Mouse (Mus musculus) hindbrain, postnatal 0 days (tissue): ENCODE results near the gene Trappc6b. TPM values are rescaled to one million over a fixed set of nuclear protein-coding genes. Genes with fewer than 3 reads are reported as not detected.

ENCODE experiments used
- ATAC-seq: fragments of 200-750 bp; cut with Nextera tagmentation; 2 replicates; pipeline ENCODE4 v1.8.0; 2017; ENCODE audit warnings: mild to moderate bottlenecking, moderate TSS enrichment, moderate library complexity
- DNase-seq: peaks from one replicate; pipeline ENCODE4 v3.0.0-alpha.2; 2015; ENCODE audit warnings: low spot score
- H3K27ac ChIP-seq: fragments of 300-500 bp; sonication (generic); 2 replicates; pipeline ENCODE4 v1.5.1; 2014; ENCODE audit warnings: mild to moderate bottlenecking
- H3K27me3 ChIP-seq: fragments of 300-500 bp; sonication (generic); 2 replicates; pipeline ENCODE4 v1.6.1; 2014; ENCODE audit warnings: low read length, mixed read lengths; ENCODE audit not compliant: insufficient read depth
- H3K36me3 ChIP-seq: fragments of 300-500 bp; sonication (generic); 2 replicates; pipeline ENCODE4 v1.6.1; 2014; ENCODE audit warnings: low read length, mixed read lengths; ENCODE audit not compliant: insufficient read depth
- H3K4me1 ChIP-seq: fragments of 300-500 bp; sonication (generic); 2 replicates; pipeline ENCODE4 v1.6.1; 2014; ENCODE audit warnings: antibody characterized with exemption, low read length, mixed read lengths; ENCODE audit not compliant: insufficient read depth
- H3K4me2 ChIP-seq: fragments of 300-500 bp; sonication (generic); 2 replicates; pipeline ENCODE4 v1.6.1; 2014; ENCODE audit warnings: low read depth, mild to moderate bottlenecking, low read length, moderate library complexity, mixed read lengths
- H3K4me3 ChIP-seq: fragments of 300-500 bp; sonication (generic); 2 replicates; pipeline ENCODE4 v1.5.1; 2014; ENCODE audit warnings: low read length
- H3K9ac ChIP-seq: fragments of 300-500 bp; sonication (generic); replicated peaks from 2 replicates; pipeline ENCODE4 v1.6.1; 2014; ENCODE audit warnings: mild to moderate bottlenecking, low read length, moderate library complexity, mixed read lengths
- H3K9me3 ChIP-seq: fragments of 300-500 bp; sonication (generic); 2 replicates; pipeline ENCODE4 v1.6.1; 2016; ENCODE audit warnings: low read length, mixed read lengths
- CTCF ChIP-seq: IDR thresholded peaks from 2 replicates; pipeline ENCODE4 v1.5.1; 2016; ENCODE audit warnings: antibody characterized with exemption, control low read depth, low read depth
- WGBS: fragments of 180-500 bp; shearing (Covaris S2); extraction: QIAGEN DNeasy Blood & Tissue Kit; methylation state at CpG from one replicate; pipeline ENCODE4 v1.1.7; 2014; 5-methylcytosine and 5-hydroxymethylcytosine counted together
- polyA plus RNA-seq: library from polyadenylated mRNA; unstranded; fragments of >200 nt; fragmentation: Nextera tagmentation; extraction: Ambion mirVana; gene quantifications from 2 replicates; pipeline ENCODE4 v1.2.1, GENCODE M21; 2015
- total RNA-seq: library from RNA; depleted of rRNA; stranded (reverse); fragments of >200 nt; gene quantifications from 2 replicates; pipeline ENCODE4 v1.2.3, GENCODE M21; 2014

Trappc6b gene
- total and polyA plus RNA-seq, 2 experiments from 2014 or later = 40.9 to 168 TPM

DNA sequence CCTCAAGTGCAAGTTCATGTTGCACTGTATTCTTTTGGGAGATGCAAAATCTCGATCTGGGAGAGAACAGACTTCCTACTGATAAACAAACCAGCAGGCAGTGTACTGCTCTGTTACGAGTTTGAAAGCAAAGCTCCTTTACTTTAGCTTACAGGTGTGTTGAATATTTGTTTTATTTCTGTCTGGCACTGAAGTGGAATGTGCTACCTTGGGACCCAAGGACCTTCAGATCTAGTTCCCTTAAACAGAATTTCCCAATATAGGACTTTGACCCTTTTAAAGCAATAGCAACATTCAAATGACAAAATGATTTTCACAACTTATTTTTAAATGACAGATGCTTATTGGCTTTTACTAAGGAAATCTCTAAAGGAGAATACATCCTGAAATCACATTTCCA, 32.3 kb upstream of the Trappc6b start:
- H3K4me1 ChIP-seq = no peaks in the 10 kb centered on the region
- H3K9me3 ChIP-seq = no peaks in the 10 kb centered on the region
- DNase-seq = no peak
- H3K36me3 ChIP-seq = no peaks in the 10 kb centered on the region
- no peak for ATAC-seq
- H3K27ac ChIP-seq = no peak overlapping the region
- no peak overlapping the region for H3K4me2 ChIP-seq
- no peak for TF ChIP-seq CTCF
- H3K4me3 ChIP-seq = no peak overlapping the region
- WGBS = 59% methylated on average over 2 of the region's 2 CpGs
- H3K27me3 ChIP-seq = no peaks in the 10 kb centered on the region
- H3K9ac ChIP-seq = no peak overlapping the region

DNA sequence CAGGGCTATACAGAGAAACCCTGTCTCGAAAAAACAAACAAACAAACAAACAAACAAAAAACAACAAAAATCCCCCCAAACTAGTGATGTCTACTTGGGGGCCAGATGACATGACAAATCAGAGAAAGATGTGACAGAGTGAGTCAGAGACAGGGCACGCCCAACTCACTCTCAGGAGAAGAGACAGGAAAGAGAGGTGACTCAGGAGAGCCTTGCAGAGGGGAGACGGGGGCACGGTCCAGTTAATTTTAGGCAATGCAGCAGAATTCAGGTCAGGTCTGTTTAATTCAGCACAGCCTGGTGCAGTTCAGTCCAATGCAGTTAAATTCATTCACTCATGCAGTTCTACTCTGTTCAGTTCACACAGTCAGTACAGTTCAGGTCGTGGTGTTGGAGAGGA, 24.9 kb upstream of the Trappc6b start:
- 91% methylated on average over 5 of the region's 5 CpGs for WGBS
- DNase-seq = no peak

DNA sequence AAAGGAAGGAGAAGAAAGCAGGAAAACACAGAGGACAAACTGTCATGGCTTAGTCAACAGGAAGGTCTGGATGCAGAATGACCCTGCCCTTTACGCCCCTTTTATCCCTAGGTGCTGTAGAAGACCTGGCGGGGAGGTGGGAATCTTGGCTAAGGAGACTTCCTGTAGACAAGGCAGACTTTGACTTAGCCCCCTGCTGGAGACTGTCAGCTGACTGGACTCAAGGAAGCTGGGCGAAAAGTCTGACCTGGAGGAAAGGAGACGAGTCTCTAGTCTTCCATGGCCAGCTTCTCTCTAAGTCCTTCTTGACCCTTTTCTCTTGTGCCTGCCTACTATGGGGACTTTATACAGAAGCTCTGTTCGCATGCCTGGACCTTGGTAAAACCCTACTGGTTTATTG, 23.2 kb upstream of the Trappc6b start:
- Histone ChIP-seq H3K36me3 (no peaks in the 10 kb centered on the region), H3K9me3 (no peaks in the 10 kb centered on the region), H3K4me2 (no peak overlapping the region), H3K4me1 (no peaks in the 10 kb centered on the region), H3K27me3 (no peaks in the 10 kb centered on the region), H3K4me3 (no peak overlapping the region), H3K9ac (no peak overlapping the region), H3K27ac (no peak overlapping the region)
- WGBS = 77% methylated on average over 5 of the region's 5 CpGs
- ATAC-seq (no peak), DNase-seq (no peak)
- TF ChIP-seq CTCF = no peak

More for the DNA sequence above, 24.9 kb upstream of the Trappc6b start:
- Histone ChIP-seq H3K4me3 (no peak overlapping the region), H3K27me3 (no peaks in the 10 kb centered on the region), H3K4me1 (no peaks in the 10 kb centered on the region), H3K36me3 (no peaks in the 10 kb centered on the region), H3K27ac (no peak overlapping the region), H3K9ac (no peak overlapping the region), H3K9me3 (no peaks in the 10 kb centered on the region), H3K4me2 (no peak overlapping the region)
- TF ChIP-seq CTCF = no peak
- ATAC-seq = no peak

DNA sequence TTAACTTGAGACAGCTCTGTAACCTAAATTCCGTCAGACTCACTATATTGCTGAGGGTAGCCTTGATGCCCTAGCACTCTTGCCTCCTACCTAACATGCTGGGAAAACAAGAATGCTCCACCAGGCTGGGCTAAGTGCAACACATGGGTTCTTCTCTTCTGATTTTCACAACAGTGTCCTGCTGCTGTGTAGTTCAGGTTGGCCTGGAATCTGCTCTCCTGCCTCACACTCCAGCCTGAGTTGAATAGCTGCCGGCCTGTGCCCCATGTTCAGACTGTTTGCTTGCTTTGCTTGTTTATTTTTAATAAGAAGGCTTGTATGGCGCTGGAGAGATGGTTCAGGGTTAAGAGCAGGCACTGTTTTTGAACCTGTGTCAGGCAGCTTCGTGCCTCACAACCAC, 19.2 kb upstream of the Trappc6b start:
- Histone ChIP-seq H3K27ac (no peak overlapping the region), H3K4me2 (no peak overlapping the region), H3K27me3 (no peaks in the 10 kb centered on the region), H3K4me3 (no peak overlapping the region), H3K36me3 (no peaks in the 10 kb centered on the region), H3K9me3 (no peaks in the 10 kb centered on the region), H3K9ac (no peak overlapping the region), H3K4me1 (no peaks in the 10 kb centered on the region)
- 85% methylated on average over 4 of the region's 4 CpGs for WGBS
- ATAC-seq (no peak), DNase-seq (no peak)
- TF ChIP-seq CTCF = no peak

DNA sequence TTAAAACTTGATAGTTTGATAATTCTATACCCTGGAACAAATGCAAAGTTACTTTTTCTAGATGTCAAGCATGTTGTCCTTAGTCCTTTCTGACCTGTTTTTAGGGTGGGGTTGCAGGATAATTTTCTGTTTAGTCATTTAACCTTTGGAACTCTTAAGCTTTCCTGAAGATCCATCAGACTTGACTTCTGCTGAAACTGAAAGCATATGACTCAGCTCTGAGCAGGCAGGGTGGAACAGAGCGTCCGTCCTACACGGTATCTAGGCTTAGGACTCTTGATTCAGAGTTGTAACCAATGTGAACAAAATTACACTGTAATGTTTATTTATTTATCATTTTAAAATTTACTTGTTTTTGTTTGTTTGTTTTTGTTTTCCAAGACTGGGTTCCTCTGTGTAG, 16.6 kb upstream of the Trappc6b start:
- no peak overlapping the region for H3K4me2 ChIP-seq
- no peak for DNase-seq
- no peak for ATAC-seq
- no peak overlapping the region for H3K9ac ChIP-seq
- no peaks in the 10 kb centered on the region for H3K4me1 ChIP-seq
- H3K27ac ChIP-seq = no peak overlapping the region
- no peaks in the 10 kb centered on the region for H3K27me3 ChIP-seq
- no peak overlapping the region for H3K4me3 ChIP-seq
- H3K9me3 ChIP-seq = no peaks in the 10 kb centered on the region
- no peaks in the 10 kb centered on the region for H3K36me3 ChIP-seq
- WGBS = 93% methylated on average over 3 of the region's 3 CpGs
- TF ChIP-seq CTCF = no peak

DNA sequence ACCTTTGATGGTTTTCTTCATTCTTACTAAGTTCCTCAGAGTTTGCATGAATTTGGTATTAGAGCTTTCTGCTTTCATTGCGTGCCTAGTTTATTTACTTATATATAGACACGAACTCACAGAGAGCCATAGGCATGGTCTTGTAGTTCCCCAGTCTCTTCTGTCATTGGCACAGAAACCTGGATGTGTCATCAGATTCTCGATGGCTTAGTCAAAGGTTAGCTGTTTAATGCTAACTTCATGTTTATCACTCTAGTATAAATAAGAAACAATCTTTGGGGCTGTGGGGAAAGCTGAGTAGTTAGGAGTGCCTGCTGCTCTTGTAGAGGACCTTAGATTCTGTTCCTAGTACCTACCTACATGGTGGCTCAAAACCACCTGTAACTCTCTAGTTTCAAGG, 15.7 kb upstream of the Trappc6b start:
- no peak for TF ChIP-seq CTCF
- H3K4me2 ChIP-seq = no peak overlapping the region

DNA sequence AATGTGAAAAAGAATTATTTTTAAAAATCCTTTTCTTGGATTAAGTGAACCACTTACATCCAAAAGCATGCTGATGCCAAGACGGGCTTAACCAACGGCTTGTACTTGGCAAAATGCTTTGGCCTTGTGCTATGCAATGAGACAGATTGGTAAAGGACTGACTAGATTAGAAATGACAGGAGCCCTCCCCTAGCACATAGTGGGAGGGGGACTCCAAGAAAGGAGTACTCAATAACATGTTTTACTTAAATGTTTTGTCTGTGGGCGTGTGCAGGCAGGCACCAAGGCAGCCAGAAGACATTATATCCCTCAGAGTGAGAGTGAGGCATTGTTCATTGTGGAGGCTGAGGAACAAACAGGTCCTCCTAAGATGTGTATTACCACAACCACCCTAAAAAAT, 12.8 kb upstream of the Trappc6b start:
- Histone ChIP-seq H3K4me3 (no peak overlapping the region), H3K9ac (no peak overlapping the region), H3K27me3 (no peaks in the 10 kb centered on the region), H3K4me2 (no peak overlapping the region), H3K36me3 (peaks cover 28% of the 10 kb centered on the region), H3K4me1 (no peaks in the 10 kb centered on the region), H3K9me3 (no peaks in the 10 kb centered on the region), H3K27ac (no peak overlapping the region)
- DNase-seq = no peak
- no peak for ATAC-seq
- 77% methylated on average over 3 of the region's 3 CpGs for WGBS
- no peak for TF ChIP-seq CTCF

More for the DNA sequence above, 15.7 kb upstream of the Trappc6b start:
- Histone ChIP-seq H3K27me3 (no peaks in the 10 kb centered on the region), H3K4me1 (no peaks in the 10 kb centered on the region), H3K36me3 (peaks cover 7% of the 10 kb centered on the region), H3K9me3 (no peaks in the 10 kb centered on the region), H3K9ac (no peak overlapping the region), H3K4me3 (no peak overlapping the region), H3K27ac (no peak overlapping the region)
- ATAC-seq (no peak), DNase-seq (no peak)
- WGBS = 87% methylated on average over 3 of the region's 3 CpGs
